Mouse (Mus musculus) liver, adult 2 months (tissue): ENCODE measurements around the gene Gm525.

Experiments used
- CTCF ChIP-seq: fragments of 200-500 bp; IDR thresholded peaks from 2 replicates; pipeline ENCODE4 v1.5.1; 2011; ENCODE audit warnings: low read depth, low read length, control low read depth
- POLR2A ChIP-seq: fragments of 200-500 bp; IDR thresholded peaks from 2 replicates; pipeline ENCODE4 v1.6.1; 2011; ENCODE audit warnings: low read length, control low read depth; ENCODE audit not compliant: insufficient read depth; ENCODE audit errors: extremely low read depth

DNA sequence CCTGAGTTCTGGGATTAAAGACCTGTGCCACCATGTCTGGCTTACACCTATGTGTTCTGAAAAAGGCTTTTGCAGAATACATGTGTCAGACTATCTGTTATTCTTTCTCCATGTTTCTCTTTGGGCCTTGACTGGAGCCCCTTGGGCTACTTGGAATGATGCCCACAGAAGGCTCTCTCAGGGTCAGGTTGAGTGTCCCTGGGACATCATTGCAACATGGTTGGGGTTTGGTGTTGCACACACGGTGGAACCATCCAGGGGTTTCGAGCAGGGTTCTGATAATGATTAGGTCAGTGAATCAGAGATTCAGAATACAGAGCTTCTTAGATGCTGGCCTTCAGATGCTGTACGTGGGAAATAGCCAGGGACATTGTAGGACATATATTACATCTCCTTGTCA lies 4.7 kb downstream of the Gm525 start:
- TF ChIP-seq POLR2A = no peak
- no peak for TF ChIP-seq CTCF
